Mouse (Mus musculus): ENCODE measurements around the gene Zfp790. TPM values are rescaled to one million over a fixed set of nuclear protein-coding genes. Genes with fewer than 3 reads are reported as not detected.

Zfp790 gene
- total RNA-seq, 2 experiments from 2014 or later: 21.8 to 23.1 TPM

DNA sequence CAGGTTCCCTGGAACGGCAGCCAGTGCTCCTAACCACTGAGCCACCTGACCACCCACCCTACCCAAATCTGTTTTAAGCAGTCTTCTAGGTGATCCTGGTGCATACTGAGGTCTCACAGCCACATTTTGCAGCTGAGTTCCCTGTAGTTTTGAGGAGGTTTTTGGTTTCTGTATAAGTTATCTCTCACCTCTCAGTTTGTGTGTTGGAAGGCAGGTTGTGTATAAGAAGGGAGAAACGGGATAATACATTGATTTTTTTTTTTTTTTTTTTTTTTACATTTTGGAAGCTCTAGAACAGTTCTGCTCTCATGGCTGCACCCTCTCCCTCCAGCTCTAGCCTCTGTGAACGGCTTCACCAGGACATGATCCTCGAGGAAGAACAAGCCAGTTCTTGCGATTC, 30.0 kb upstream of the Zfp790 start:
- peak overlapping the region; percentile 54 for H3K4me3 ChIP-seq
- intact Hi-C loops (cut with DNase I): no loop called here
- H3K27ac ChIP-seq: no peak overlapping the region
- no peak for DNase-seq (ENCODE audit: extremely low spot score in 1 of 2, low spot score in 2 of 2)
- no peak for TF ChIP-seq CTCF (IDR thresholded peaks at IDR 0.05)

- intact Hi-C loops (cut with DNase I): no loop called here
Measured at GRCm38 (mm10) chr7:29792906-29793305, 23.0 kb upstream of the Zfp790 start.

DNA sequence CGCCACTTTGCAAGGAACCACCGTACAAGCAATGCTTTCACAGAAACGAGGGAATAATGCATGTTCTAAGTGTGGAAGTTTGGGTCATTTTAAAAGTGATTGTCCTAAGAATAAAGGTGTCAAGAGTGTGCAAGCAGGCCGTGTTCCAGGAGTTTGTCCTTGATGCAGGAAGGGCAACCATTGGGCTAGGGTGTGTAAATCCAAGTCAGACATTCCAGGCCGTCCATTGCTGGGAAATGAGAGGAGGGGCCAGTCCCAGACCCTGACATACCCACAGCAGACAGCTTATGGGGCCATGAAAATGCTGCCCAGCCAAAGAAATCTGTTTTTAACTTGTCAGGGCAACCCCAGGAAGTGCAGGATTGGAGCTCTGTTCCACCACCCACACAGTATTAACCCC, 8.9 kb upstream of the Zfp790 start:
- no peak overlapping the region for H3K4me3 ChIP-seq
- no peak overlapping the region for H3K27ac ChIP-seq
- TF ChIP-seq CTCF (IDR thresholded peaks at IDR 0.05): no peak
- intact Hi-C loops (cut with DNase I): no loop called here
- no peak for DNase-seq (ENCODE audit: extremely low spot score in 1 of 2, low spot score in 2 of 2)

More at GRCm38 (mm10) chr7:29792906-29793305, 23.0 kb upstream of the Zfp790 start:
- TF ChIP-seq CTCF (IDR thresholded peaks at IDR 0.05): no peak
- DNase-seq (ENCODE audit: extremely low spot score in 1 of 2, low spot score in 2 of 2): no peak
- no peak overlapping the region for H3K27ac ChIP-seq
- no peak overlapping the region for H3K4me3 ChIP-seq

GRCm38 (mm10) chr7:29812244-29812643, 3.7 kb upstream of the Zfp790 start:
- no peak for TF ChIP-seq CTCF (IDR thresholded peaks at IDR 0.05)
- DNase-seq (ENCODE audit: extremely low spot score in 1 of 2, low spot score in 2 of 2): no peak
- intact Hi-C loops (cut with DNase I): no loop called here
- Histone ChIP-seq H3K27ac (no peak overlapping the region), H3K4me3 (no peak overlapping the region)

DNA sequence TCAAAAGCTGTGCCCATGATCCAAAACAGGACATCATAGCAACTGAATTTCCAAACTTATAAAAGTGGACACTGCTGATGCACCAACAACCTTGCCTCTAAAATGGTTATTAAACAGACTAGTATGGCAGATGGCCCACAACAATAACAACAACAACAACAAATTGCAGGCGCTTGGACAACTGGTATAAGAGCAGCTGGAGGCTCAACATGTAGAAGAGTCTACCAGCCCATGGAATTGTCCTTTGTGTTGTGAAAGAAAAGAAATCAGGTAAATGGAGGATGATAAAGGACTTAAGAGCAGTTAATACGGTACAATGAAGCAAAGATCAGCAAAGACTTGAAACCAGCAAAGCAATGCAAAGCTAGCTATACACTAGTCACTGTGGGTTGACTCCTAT, 1.5 kb upstream of the Zfp790 start:
- no peak overlapping the region for H3K27ac ChIP-seq
- no peak for TF ChIP-seq CTCF (IDR thresholded peaks at IDR 0.05)
- no peak overlapping the region; the same call in 1 of the 2 replicates for H3K4me3 ChIP-seq
- intact Hi-C loops (cut with DNase I): no loop called here
- no peak for DNase-seq (ENCODE audit: extremely low spot score in 1 of 2, low spot score in 2 of 2)

DNA sequence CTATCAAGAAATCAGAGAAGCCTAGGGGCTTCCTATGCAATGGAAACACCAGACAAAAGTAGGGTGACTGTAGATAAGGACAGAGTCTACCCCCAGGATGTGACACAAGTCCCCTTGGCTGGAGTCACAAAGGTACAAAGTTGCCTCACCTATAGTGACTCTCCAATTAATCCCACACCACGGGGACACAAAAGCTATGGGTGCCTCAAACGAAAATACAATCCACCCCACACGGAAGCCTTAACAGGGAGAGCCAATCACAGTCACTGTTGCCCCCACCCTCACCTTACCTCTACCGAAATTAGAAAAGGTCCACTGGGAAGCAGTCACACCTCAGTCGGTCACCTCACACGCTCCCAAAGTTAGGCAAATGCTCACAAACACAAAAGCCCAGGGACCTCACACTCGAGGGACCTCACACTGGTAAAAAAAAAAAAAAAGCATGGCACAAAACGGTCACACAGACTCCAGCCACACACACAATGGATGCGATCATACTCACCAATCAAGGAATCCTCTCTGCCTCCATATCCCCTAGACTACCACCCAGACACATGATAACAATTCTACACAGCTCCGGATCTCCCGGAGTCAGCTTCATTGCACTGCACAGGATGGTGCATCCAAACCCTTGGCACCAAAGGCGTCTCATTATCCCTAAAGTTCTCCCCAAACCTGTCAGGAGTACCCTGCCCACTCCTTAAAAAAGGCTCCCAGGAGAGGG, 691 bp upstream of the Zfp790 start:
- intact Hi-C loops (cut with DNase I): no loop called here
- DNase-seq (ENCODE audit: extremely low spot score in 1 of 2, low spot score in 2 of 2): no peak
- no peak for TF ChIP-seq CTCF (IDR thresholded peaks at IDR 0.05)
- peak overlapping the region; percentile 81 for H3K4me3 ChIP-seq
- H3K27ac ChIP-seq: peak overlapping the region; percentile 87

- TF ChIP-seq CTCF (IDR thresholded peaks at IDR 0.05): no peak
- Histone ChIP-seq H3K27ac (peak overlapping the region; percentile 87), H3K4me3 (peak overlapping the region; percentile 66)
- intact Hi-C loops (cut with DNase I): loop anchor here (2.0 kb wide), 2 partner anchors 34 to 164 kb away; partner anchors contain the start of genes Zfp568 and Zfp940
- DNase-seq (ENCODE audit: extremely low spot score in 1 of 2, low spot score in 2 of 2): peak; percentile 59 to 64
Measured at GRCm38 (mm10) chr7:29818619-29819254, 2.8 kb downstream of the Zfp790 start.

DNA sequence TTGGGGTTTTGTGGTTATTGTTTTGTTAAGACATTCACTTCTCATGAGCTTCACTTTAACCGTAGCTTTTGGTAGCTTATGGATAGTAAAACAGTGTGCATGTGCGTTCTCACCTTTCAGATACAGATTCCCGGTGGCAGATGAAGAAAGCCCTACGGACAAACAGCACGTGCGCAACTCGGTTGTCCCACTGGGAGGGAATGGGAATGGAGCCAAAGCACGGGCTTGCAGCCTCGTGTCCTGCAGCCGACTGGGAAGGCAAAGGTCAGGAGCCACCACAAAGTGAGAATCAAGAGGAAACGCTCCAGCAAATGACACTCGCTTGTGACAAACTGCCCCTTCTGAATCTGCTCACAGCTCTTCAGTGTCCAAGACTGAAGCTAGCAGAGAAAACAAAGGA, 12.1 kb downstream of the Zfp790 start:
- no peak for DNase-seq (ENCODE audit: extremely low spot score in 1 of 2, low spot score in 2 of 2)
- Histone ChIP-seq H3K27ac (no peak overlapping the region), H3K4me3 (no peak overlapping the region)
- TF ChIP-seq CTCF (IDR thresholded peaks at IDR 0.05): no peak
- intact Hi-C loops (cut with DNase I): no loop called here

DNA sequence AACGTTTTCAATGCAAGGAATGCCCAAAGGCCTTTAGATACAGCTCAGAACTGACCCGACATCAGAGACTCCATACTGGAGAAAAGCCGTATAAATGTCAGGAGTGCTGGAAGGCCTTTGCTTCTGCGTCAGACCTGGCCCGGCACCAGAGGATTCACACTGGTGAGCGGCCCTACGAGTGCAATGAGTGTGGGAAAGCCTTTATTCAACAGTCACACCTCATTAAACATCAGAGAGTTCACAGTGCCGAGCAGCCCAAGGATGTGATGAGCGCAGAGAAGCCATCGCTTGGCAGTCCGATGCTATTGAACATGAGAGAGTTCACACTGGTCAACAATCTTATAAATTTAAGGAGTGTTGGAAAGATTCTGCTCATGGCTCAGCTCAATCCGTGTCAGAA, 13.9 kb downstream of the Zfp790 start:
- intact Hi-C loops (cut with DNase I): no loop called here
- H3K4me3 ChIP-seq: no peak overlapping the region
- H3K27ac ChIP-seq: no peak overlapping the region
- no peak for TF ChIP-seq CTCF (IDR thresholded peaks at IDR 0.05)
- DNase-seq (ENCODE audit: extremely low spot score in 1 of 2, low spot score in 2 of 2): no peak

DNA sequence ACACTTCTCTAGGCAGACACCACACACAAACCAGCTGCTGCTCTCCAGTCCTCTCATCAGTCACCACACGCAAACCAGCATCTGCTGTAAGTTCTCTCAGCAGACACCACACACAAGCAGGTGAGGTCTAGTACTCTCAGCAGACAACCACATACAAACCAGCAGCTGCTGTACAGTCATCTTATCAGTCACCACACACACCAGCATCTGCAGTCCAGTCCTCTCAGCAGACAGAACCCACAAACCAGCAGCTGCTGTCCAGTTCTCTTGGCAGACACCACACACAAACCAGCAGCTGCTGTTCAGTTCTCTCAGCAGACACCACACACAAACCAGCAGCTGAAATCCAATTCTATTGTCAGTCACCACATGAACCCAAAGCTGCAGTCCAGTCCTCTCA, 20.9 kb downstream of the Zfp790 start:
- intact Hi-C loops (cut with DNase I): no loop called here
- Histone ChIP-seq H3K27ac (no peak overlapping the region), H3K4me3 (no peak overlapping the region)
- TF ChIP-seq CTCF (IDR thresholded peaks at IDR 0.05): no peak
- DNase-seq (ENCODE audit: extremely low spot score in 1 of 2, low spot score in 2 of 2): no peak

DNA sequence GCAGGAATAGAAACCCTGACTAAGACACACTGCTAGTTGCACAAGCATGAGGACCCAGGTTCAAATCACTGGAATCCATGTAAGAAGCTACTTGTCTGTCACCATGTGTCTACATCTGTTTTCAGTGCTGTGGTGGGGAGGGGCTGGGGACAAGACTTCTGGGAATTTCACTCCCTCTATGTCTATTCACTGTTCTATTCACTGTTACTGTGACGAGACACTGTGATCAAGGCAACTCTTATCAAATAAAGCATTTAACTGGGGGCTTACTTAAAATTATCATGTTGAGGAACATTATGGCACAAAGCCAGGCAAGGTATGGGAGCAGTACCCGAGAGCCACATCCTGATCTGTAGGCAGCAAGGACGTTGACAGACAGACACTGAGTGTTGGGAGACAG, 23.3 kb downstream of the Zfp790 start:
- intact Hi-C loops (cut with DNase I): no loop called here
- no peak for DNase-seq (ENCODE audit: extremely low spot score in 1 of 2, low spot score in 2 of 2)
- no peak for TF ChIP-seq CTCF (IDR thresholded peaks at IDR 0.05)
- Histone ChIP-seq H3K4me3 (no peak overlapping the region), H3K27ac (no peak overlapping the region)

- Histone ChIP-seq H3K4me3 (no peak overlapping the region), H3K27ac (no peak overlapping the region)
- DNase-seq (ENCODE audit: extremely low spot score in 1 of 2, low spot score in 2 of 2): no peak
- TF ChIP-seq CTCF (IDR thresholded peaks at IDR 0.05): no peak
- intact Hi-C loops (cut with DNase I): no loop called here
Measured at GRCm38 (mm10) chr7:29842105-29842504, 26.2 kb downstream of the Zfp790 start.

- intact Hi-C loops (cut with DNase I): no loop called here
- H3K4me3 ChIP-seq: no peak overlapping the region
Measured at GRCm38 (mm10) chr7:29844616-29845015, 28.7 kb downstream of the Zfp790 start.

More at GRCm38 (mm10) chr7:29844616-29845015, 28.7 kb downstream of the Zfp790 start:
- TF ChIP-seq CTCF (IDR thresholded peaks at IDR 0.05): no peak
- H3K27ac ChIP-seq: no peak overlapping the region
- DNase-seq (ENCODE audit: extremely low spot score in 1 of 2, low spot score in 2 of 2): no peak
